In genomic region chrX:112348395-112348791, GRCm38 (mm10) we compare ENCODE assay signal across 10 mouse cellular contexts. TPM values are rescaled to one million over a fixed set of nuclear protein-coding genes. Genes with fewer than 3 reads are reported as not detected.
A peak's percentile ranks its signal among the peaks of the same experiment; 100 is the strongest.
DNase-seq lines count a peak whose midpoint lies in the region; ATAC-seq and TF ChIP-seq lines count a peak whose summit lies in the region.
"Had no signal": no experiment of that assay in that cellular context is flagged by ENCODE, and none has a peak within 500 bp of the region (broad histone marks: within the 10 kb centered on the region; RNA-seq: fewer than 3 reads in every experiment).

No protein-coding gene starts in this region.

- 53% methylated on average over 3 of the region's 3 CpGs for WGBS in liver, postnatal 0 days (ENCODE audit: insufficient replicate concordance)
- 51% methylated on average over 3 of the region's 3 CpGs for WGBS in liver, embryonic 12.5 days (ENCODE audit: insufficient replicate concordance)
- WGBS in midbrain, postnatal 0 days: 28% methylated on average over 3 of the region's 3 CpGs
- 40% methylated on average over 3 of the region's 3 CpGs for WGBS in forebrain, embryonic 11.5 days

- no peak overlapping the region for H3K9ac ChIP-seq in liver, postnatal 0 days (replicated peaks)
- H3K9ac ChIP-seq in liver, embryonic 12.5 days: no peak overlapping the region
- no peak overlapping the region for H3K9ac ChIP-seq in midbrain, postnatal 0 days (replicated peaks; ENCODE audit: low read length, poor library complexity, severe bottlenecking)
- no peak overlapping the region for H3K9ac ChIP-seq in forebrain, embryonic 11.5 days (ENCODE audit: low read length)
- H3K9ac ChIP-seq: hindbrain, embryonic 15.5 days had no signal

- no peaks in the 10 kb centered on the region for H3K27me3 ChIP-seq in liver, postnatal 0 days (ENCODE audit: insufficient read depth, low read length)
- H3K27me3 ChIP-seq in liver, embryonic 12.5 days (replicated peaks): no peaks in the 10 kb centered on the region
- H3K27me3 ChIP-seq in Patski: peaks cover 29% of the 10 kb centered on the region
- H3K27me3 ChIP-seq in midbrain, postnatal 0 days (ENCODE audit: insufficient read depth, low read length): no peaks in the 10 kb centered on the region
- no peaks in the 10 kb centered on the region for H3K27me3 ChIP-seq in forebrain, embryonic 11.5 days (ENCODE audit: control insufficient read depth, insufficient read depth, low read length)
- H3K27me3 ChIP-seq: hindbrain, embryonic 15.5 days had no signal

- TF ChIP-seq CTCF in liver, postnatal 0 days (IDR thresholded peaks at IDR 0.05; ENCODE audit: low read depth): peak; percentile 52
- peak; percentile 41 for TF ChIP-seq CTCF in Patski (IDR thresholded peaks at IDR 0.05)
- peak; percentile 74 for TF ChIP-seq CTCF in midbrain, postnatal 0 days (IDR thresholded peaks at IDR 0.05)

- POLR2A ChIA-PET in Patski (lab: Charles Lee): no interaction called here

- no peaks in the 10 kb centered on the region for H3K4me1 ChIP-seq in liver, postnatal 0 days (ENCODE audit: insufficient read depth)
- H3K4me1 ChIP-seq in liver, embryonic 12.5 days: no peaks in the 10 kb centered on the region
- H3K4me1 ChIP-seq in midbrain, postnatal 0 days (ENCODE audit: insufficient read depth, low read length): no peaks in the 10 kb centered on the region
- H3K4me1 ChIP-seq in forebrain, embryonic 11.5 days (replicated peaks; ENCODE audit: control insufficient read depth, insufficient read depth, low read length): no peaks in the 10 kb centered on the region
- H3K4me1 ChIP-seq: hindbrain, embryonic 15.5 days had no signal

- H3K27ac ChIP-seq in liver, postnatal 0 days (ENCODE audit: low read depth): no peak overlapping the region
- no peak overlapping the region for H3K27ac ChIP-seq in liver, embryonic 12.5 days
- H3K27ac ChIP-seq in midbrain, postnatal 0 days (ENCODE audit: low read depth, low read length): no peak overlapping the region
- no peak overlapping the region for H3K27ac ChIP-seq in forebrain, embryonic 11.5 days (ENCODE audit: low read depth, low read length)
- H3K27ac ChIP-seq: hindbrain, embryonic 15.5 days had no signal

- no peak overlapping the region for H3K4me2 ChIP-seq in liver, postnatal 0 days (ENCODE audit: low read depth, low read length)
- no peak overlapping the region for H3K4me2 ChIP-seq in liver, embryonic 12.5 days
- H3K4me2 ChIP-seq in midbrain, postnatal 0 days (ENCODE audit: low read depth, low read length, poor library complexity, severe bottlenecking): no peak overlapping the region
- H3K4me2 ChIP-seq in forebrain, embryonic 11.5 days (ENCODE audit: low read depth, low read length, severe bottlenecking): no peak overlapping the region
- H3K4me2 ChIP-seq: hindbrain, embryonic 15.5 days had no signal

- ATAC-seq in liver, postnatal 0 days: no peak
- ATAC-seq in liver, embryonic 12.5 days: no peak
- peak; percentile 53 for ATAC-seq in Patski
- ATAC-seq in midbrain, postnatal 0 days (ENCODE audit: low FRiP score): no peak
- no peak for ATAC-seq in forebrain, embryonic 11.5 days (replicated peaks; ENCODE audit: low FRiP score)

- no peak for TF ChIP-seq EP300 in liver, postnatal 0 days (IDR thresholded peaks at IDR 0.05; ENCODE audit: low read depth)

- DNase-seq in heart, adult 18-20 months: peak; percentile 4 to 39
- DNase-seq in heart, adult 9 months (ENCODE audit: low spot score in 2 of 2): no peak
- DNase-seq in liver, postnatal 0 days: no peak
- DNase-seq in Patski (ENCODE audit: low read depth, low spot score): no peak
- DNase-seq in midbrain, postnatal 0 days (ENCODE audit: low spot score): peak; percentile 61
- DNase-seq in forebrain, embryonic 11.5 days (ENCODE audit: low spot score): no peak
- no peak for DNase-seq in urinary bladder, postnatal 4 days (ENCODE audit: low spot score in 2 of 2)

- CTCF ChIA-PET in Patski (lab: Charles Lee): interaction anchor here (0.8 to 4.1 kb wide), 4 partner anchors 11 to 19 kb away, joined by 3 to 20 read pairs (median 4); no protein-coding TSS in a partner anchor

- no peaks in the 10 kb centered on the region for H3K36me3 ChIP-seq in liver, postnatal 0 days (replicated peaks; ENCODE audit: insufficient read depth, low read length)
- no peaks in the 10 kb centered on the region for H3K36me3 ChIP-seq in liver, embryonic 12.5 days
- no peaks in the 10 kb centered on the region for H3K36me3 ChIP-seq in midbrain, postnatal 0 days (ENCODE audit: insufficient read depth, low read length)
- H3K36me3 ChIP-seq in forebrain, embryonic 11.5 days (ENCODE audit: control insufficient read depth, insufficient read depth, low read length): no peaks in the 10 kb centered on the region
- H3K36me3 ChIP-seq: hindbrain, embryonic 15.5 days had no signal

- no peaks in the 10 kb centered on the region for H3K9me3 ChIP-seq in liver, postnatal 0 days (ENCODE audit: low read length)
- no peaks in the 10 kb centered on the region for H3K9me3 ChIP-seq in liver, embryonic 12.5 days (replicated peaks)
- no peaks in the 10 kb centered on the region for H3K9me3 ChIP-seq in midbrain, postnatal 0 days (ENCODE audit: low read length)
- H3K9me3 ChIP-seq in forebrain, embryonic 11.5 days (ENCODE audit: control insufficient read depth, low read length): no peaks in the 10 kb centered on the region
- H3K9me3 ChIP-seq: hindbrain, embryonic 15.5 days had no signal

- no peak overlapping the region for H3K4me3 ChIP-seq in liver, postnatal 0 days (ENCODE audit: low read depth, low read length)
- H3K4me3 ChIP-seq in liver, embryonic 12.5 days: no peak overlapping the region
- H3K4me3 ChIP-seq in midbrain, postnatal 0 days (ENCODE audit: low read depth, low read length): no peak overlapping the region
- no peak overlapping the region for H3K4me3 ChIP-seq in forebrain, embryonic 11.5 days (ENCODE audit: low read depth, low read length)
- H3K4me3 ChIP-seq: hindbrain, embryonic 15.5 days had no signal

- in situ Hi-C loops in Patski (cut with MboI; ENCODE audit: low pct_unique_long_range_greater_than_20kb): no loop called here

RNA-seq across cellular contexts. Expression of gene Apool, which starts 37.3 kb away (rescaled TPM):
- total RNA-seq in heart, adult 18-20 months (2021): 10 to 100 TPM; 65.5 to 67.6 TPM
- 25.4 and 26.8 TPM in 2 replicates for polyA plus RNA-seq in liver, postnatal 0 days (2015; fragmentation: Nextera tagmentation; extraction: Ambion mirVana)
- 27.9 and 29.3 TPM in 2 replicates for polyA plus RNA-seq in liver, embryonic 12.5 days (2016; fragmentation: Nextera tagmentation; extraction: Ambion mirVana)
- polyA plus RNA-seq in Patski (2021): 39.3 TPM
- total RNA-seq in midbrain, postnatal 0 days (2014; rRNA removed): 3.6 and 5.7 TPM in 2 replicates
- polyA plus RNA-seq in midbrain, postnatal 0 days (2015; fragmentation: Nextera tagmentation; extraction: Ambion mirVana): 9.2 and 9.7 TPM in 2 replicates
- 61.7 and 62.6 TPM in 2 replicates for polyA plus RNA-seq in forebrain, embryonic 11.5 days (2014; fragmentation: Nextera tagmentation; extraction: Ambion mirVana)

RNA-seq across cellular contexts. Expression of gene Satl1, which starts 58.2 kb away (rescaled TPM):
- total RNA-seq in heart, adult 18-20 months (2021): not detected
- polyA plus RNA-seq in liver, postnatal 0 days (2015; fragmentation: Nextera tagmentation; extraction: Ambion mirVana): not detected in 2 replicates
- not detected in 2 replicates for polyA plus RNA-seq in liver, embryonic 12.5 days (2016; fragmentation: Nextera tagmentation; extraction: Ambion mirVana)
- polyA plus RNA-seq in Patski (2021): 0.04 TPM
- not detected in 2 replicates for total RNA-seq in midbrain, postnatal 0 days (2014; rRNA removed)
- not detected in 2 replicates for polyA plus RNA-seq in midbrain, postnatal 0 days (2015; fragmentation: Nextera tagmentation; extraction: Ambion mirVana)
- polyA plus RNA-seq in forebrain, embryonic 11.5 days (2014; fragmentation: Nextera tagmentation; extraction: Ambion mirVana): not detected in 2 replicates
- polyA plus RNA-seq: hindbrain, embryonic 15.5 days; neural tube, embryonic 11.5 days had no signal

Comparison
In these comparisons a context has a peak if more than half of its experiments do, and no peak if none do; other contexts are left out.
1. DNase-seq: peak in heart, adult 18-20 months (2 of 2) and midbrain, postnatal 0 days (single experiment); none in heart, adult 9 months (0 of 2), liver, postnatal 0 days (single experiment), Patski (single experiment), forebrain, embryonic 11.5 days (single experiment) and urinary bladder, postnatal 4 days (0 of 2).
2. Peak in every context shown above with its lines, with median percentiles within 50 percentile points of each other: CTCF ChIP-seq.